Mouse (Mus musculus) gastrocnemius, postnatal 14 days (tissue): ENCODE measurements around the gene Trim69. TPM values are rescaled to one million over a fixed set of nuclear protein-coding genes. Genes with fewer than 3 reads are reported as not detected.
"Not testable (repeated sequence)": the region's sequence is repeated elsewhere in the genome, so short reads cannot be mapped to it uniquely, and the experiment has no call there.

ENCODE experiments used
- DNase-seq: peaks from one replicate; pipeline ENCODE4 v3.0.0; 2021; ENCODE audit warnings: mixed read lengths
- intact Hi-C: fragments of 180-260 bp; cut with DNase I; formaldehyde crosslinking; loops from one replicate; pipeline ENCODE4 v1.15.1; 2025; ENCODE audit warnings: low total_unique reads
- total RNA-seq, 2 experiments: library from RNA; stranded (reverse); gene quantifications; 2 replicates each; pipeline ENCODE4 v1.2.3; 2021

Trim69 gene
- total RNA-seq, 2 experiments from 2014 or later, result not detected

DNA sequence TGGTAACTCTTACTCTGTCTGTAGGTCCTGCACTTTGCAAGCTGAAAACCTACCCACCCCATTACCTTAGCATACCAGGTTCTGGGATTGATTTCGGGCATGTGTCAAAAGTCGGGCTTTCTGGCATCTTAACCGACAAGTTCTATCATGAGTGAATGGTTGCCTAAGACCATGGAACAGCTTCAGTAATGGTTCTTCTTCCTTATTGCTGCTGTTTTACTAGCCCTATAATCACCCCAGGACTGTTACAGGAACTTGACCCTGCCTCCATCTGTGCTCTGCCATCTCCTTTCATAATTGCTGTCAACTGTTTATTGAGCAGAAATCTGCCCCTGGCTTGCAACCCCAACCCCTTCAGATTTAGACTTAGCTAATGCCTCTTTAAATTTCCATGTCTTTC lies 26.3 kb downstream of the Trim69 start:
- DNase-seq, result no peak
- intact Hi-C loops, result no loop called here

DNA sequence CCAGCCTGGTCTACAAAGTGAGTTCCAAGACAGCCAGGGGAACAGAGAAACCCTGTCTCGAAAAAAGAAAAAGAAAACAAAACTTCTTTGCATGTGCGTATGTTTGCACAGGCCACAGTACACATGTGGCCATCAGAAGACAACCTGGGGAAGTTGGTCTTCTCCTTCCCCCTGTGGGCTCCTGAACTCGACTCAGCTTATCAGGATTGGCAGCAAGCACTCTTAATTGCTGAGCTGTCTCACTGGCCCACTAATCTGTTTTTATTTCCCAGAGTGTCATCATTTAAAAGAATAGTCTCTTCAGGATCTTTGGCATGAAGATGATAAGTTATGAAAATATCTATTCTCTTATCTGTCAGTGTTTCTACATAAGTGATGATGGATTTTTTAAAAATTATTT lies 31.3 kb downstream of the Trim69 start:
- no peak for DNase-seq
- intact Hi-C loops, result loop anchor here (5.0 kb wide), 1 partner anchor 110 kb away; no protein-coding TSS in a partner anchor

DNA sequence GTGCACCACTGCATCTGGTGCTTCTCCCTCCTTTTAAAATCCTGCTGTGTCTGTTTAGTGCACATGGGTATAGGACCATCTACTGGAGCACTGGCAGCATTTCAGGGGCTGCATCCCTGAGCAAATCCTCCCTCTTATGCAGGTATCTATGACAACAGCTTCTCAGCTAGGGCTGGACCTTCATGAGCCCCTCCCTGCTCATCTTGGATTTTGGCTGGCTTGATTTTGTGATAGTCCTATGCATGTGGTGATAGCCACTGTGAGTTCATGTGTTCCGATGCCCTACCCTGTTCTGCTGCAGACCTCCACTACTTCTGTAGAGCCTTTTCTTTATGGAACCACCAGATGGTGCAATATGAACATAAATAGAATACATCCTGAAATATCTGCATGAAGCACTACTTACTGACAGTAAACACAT lies 34.0 kb downstream of the Trim69 start:
- no peak for DNase-seq
- intact Hi-C loops, result loop anchor here (2.0 to 5.0 kb wide), 2 partner anchors 48 to 108 kb away; no protein-coding TSS in a partner anchor

DNA sequence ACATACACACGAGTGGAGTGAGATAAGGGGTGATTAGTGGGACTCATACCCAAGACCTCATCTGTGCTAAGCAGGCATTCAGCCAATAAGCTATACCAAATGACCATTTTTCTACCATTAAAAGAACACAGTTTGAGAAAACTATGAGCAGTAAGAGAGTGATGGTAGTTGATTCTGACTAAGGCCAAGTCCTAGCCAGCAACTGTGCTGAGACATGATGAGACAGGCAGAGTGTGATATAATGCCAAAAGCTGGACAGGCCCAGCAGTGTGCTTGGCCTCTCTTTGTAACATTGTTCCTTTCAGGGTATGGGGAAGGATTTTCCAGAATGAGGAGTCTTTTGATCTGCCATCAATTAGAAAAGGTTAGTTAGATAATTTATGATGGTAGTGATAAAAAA lies 41.0 kb downstream of the Trim69 start:
- intact Hi-C loops, result no loop called here
- DNase-seq, result no peak

DNA sequence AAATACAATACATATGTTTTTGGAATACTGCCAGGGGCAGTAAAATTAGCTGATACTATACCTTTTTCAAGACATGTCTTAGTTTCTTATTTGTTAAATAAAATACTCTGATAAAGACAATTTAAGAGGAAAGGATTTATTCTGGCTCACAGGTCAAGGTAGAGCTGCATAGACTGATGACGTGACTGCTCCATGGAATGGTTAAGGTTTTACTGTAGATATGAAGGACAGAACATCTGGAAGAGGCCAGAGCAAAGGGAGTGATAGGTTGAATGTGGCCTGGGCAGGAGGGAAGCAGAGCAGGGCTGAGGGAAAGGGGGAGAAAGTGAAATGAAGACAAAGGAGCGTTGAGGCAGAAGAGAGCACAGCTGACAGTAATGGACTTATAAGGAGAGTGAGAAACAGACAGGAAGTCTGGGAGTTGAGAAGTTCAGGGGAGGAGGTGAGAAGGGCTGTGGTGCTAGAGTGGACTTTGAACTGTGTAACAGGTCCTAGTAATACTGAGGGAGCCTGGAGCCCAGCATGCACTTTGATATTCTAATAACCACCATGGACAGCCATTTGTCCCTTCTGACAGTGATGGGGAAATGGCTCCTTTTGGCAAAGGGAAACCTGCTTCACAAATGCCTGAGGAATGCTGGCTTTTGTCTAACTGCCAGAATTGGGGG lies 46.1 kb downstream of the Trim69 start:
- intact Hi-C loops, result no loop called here
- DNase-seq, result no peak

DNA sequence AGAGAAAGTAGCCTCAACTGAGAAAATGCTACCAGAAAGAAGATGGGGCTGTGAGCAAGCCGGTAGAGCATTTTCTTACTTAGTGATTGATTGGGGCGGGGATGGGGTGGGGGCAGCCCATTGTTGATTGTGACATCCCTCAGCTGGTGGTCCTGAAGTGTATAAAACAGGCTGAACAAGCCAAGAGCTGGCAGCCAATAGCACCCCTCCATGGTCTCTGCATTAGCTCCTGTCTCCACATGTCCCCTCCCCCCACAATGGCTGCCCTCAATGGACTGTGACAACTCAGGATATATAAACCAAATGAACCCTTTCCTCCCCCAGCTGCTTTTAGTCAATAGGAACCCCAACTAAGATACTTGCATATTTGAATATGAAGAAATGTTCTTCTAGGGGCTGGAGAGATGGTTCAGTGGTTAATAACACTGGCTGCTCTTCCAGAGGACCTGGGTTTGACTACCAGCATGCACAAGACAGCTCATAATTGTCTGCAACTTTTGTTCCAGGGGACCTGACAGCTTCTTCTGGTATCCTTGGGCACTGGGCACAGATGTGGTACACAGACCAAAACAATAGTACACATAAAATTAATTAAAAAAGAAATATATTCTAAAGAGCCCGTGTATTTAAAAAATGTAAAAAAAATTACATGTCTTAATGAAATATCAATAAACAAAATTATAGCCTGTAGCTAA lies 50.2 kb downstream of the Trim69 start:
- no peak for DNase-seq
- intact Hi-C loops, result no loop called here

DNA sequence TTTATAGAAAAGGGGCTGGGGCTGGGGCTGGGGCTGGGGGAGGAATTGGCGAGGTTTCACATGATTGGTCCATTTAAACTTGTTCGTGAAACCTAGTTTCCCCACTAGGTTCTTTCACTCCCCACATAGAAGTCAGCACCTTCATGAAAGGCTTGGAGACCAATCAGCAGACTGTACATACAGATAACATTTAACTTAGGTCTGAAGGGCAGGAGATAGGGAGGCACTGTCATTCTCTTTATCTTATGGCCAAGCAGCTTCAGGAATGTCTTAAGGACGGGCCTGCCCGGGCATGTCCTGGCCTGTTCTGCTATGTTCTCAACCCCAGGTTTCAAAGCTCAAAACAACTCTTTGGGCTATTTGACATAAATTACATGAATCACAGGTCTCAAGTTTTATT lies 56.6 kb downstream of the Trim69 start:
- DNase-seq, intact Hi-C loops: not testable (repeated sequence)

DNA sequence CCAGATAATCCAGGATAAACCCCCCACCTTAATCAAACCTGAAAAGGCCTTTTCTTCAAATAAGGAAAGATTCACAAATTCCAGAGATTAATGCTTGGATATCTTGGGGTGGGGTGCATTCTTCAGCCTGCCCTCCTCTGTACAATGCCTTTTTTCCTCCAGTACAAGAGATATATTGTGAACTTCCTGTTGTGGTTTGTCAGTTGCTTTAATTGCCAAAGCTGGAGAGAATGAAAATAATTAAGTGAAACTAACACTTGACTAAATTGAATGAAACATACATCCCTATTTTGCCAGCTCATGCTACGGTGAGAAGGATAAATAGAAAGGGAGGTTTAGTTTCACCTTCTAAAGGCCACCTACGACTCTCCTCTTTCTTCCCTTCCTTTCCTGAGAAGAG lies 57.7 kb downstream of the Trim69 start:
- intact Hi-C loops, result no loop called here
- DNase-seq, result no peak

DNA sequence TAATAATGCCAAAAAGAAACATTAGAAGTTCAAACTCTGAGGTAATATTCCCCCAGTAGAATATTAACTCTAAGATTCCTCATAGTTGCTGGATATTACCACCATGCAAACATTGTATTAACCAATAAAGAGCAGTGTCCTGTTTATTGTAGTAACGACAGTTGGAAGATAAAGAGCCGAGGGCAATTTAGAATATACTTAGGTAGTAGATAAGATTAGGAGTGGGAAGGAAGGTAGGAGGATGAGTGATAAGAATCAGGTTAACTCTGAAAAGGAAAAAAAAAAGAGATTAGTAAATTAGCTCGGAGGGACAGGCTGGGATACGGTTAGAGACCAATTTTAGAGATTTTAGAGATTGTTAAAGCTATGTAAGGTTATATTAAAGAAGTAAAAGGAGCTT lies 60.9 kb downstream of the Trim69 start:
- intact Hi-C loops, result no loop called here
- no peak for DNase-seq

DNA sequence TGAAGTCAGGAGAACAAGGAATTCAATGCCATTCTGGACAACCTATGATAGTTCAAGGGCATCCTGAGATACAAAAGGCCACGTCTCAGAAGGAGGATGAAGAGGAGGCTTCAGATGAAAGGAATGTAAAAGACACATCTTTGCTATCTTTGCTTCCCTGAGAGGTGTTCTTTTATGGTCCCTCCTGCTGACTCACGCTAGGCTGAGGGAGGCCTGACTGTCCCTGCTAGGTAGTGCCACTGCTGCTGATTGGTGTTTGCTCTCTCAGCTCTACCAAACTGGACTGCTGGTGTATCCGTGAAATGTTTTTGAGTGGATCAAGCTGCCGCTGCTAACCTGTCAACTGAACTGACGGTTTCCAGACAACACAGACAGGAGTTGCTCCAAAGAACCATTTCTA lies 61.3 kb downstream of the Trim69 start:
- intact Hi-C loops, result no loop called here
- no peak for DNase-seq

DNA sequence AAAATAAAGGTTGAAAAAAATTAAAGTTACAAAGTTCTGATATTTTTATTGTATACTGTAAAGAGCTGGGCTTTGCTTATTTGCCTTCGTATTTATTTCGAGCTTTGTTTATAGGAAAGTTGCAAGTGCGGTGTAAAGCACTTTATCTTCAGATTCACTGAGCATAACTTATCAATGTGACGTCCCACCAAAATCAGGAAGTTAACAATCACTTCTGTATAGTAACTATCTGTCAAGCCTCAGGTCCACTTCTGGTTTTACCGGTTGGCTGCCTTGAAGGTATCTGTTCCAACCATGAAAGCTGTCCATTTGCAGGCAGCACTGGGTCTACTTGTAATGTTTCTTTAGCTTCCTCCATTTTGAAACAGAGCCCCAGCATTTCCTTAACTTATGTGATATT lies 61.8 kb downstream of the Trim69 start:
- intact Hi-C loops, result no loop called here
- DNase-seq, result no peak

DNA sequence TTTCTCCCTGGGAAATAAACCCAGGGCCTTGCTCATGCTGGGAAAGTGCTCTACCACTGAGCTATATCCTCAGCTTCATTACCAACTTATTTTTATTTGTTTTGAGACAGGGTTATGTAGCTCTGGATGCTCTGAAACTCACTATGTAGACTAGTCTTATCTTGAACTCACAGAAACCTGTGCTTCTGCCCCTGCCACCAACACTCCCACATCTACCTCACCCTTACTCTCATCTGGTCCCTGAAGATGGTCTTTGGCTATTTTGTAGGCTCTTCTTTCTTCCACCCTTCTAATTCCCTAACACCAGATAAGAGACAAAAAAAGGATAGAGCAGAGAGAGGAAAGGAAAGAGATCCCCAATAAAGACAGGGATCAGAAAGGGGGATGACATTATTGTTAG lies 63.2 kb downstream of the Trim69 start:
- DNase-seq, result no peak
- intact Hi-C loops, result no loop called here

Other genes starting within 250 kb of the Trim69 start
- gene Ctdspl2, start 204.7 kb upstream of the Trim69 start, total RNA-seq, result 10 to 100 TPM in 1 of 2 experiments, 1 to 10 TPM in 1; 9.7 to 10.6 TPM
- under 1 TPM in 1 of 2 experiments, not detected in 1; 0.09 TPM for gene Mageb3, start 204.6 kb upstream of the Trim69 start, total RNA-seq
- gene Eif3j1, start 132.2 kb upstream of the Trim69 start, total RNA-seq, result 10 to 100 TPM; 16.4 to 19.3 TPM
- 1 to 10 TPM; 6.3 to 6.4 TPM for gene Spg11, start 42.3 kb upstream of the Trim69 start, total RNA-seq
- 10 to 100 TPM; 80.2 to 95.9 TPM for gene B2m, start 13.0 kb upstream of the Trim69 start, total RNA-seq
- not detected for gene Patl2, start 25.5 kb downstream of the Trim69 start, total RNA-seq
- not detected for gene Terb2, start 25.6 kb downstream of the Trim69 start, total RNA-seq
- gene Sord, start 74.0 kb downstream of the Trim69 start, total RNA-seq, result 10 to 100 TPM; 16.9 TPM
- under 1 TPM; 0.13 to 0.18 TPM for gene Duox2, start 137.7 kb downstream of the Trim69 start, total RNA-seq
- not detected for gene Duoxa2, start 138.2 kb downstream of the Trim69 start, total RNA-seq
- gene Duoxa1, start 153.0 kb downstream of the Trim69 start, total RNA-seq, result under 1 TPM; 0.42 to 0.53 TPM
- under 1 TPM; 0.27 to 0.45 TPM for gene Duox1, start 155.0 kb downstream of the Trim69 start, total RNA-seq
- gene Shf, start 208.5 kb downstream of the Trim69 start, total RNA-seq, result 1 to 10 TPM; 5.1 to 6.0 TPM